Mouse (Mus musculus): Measurements from ENCODE around the gene Gm47985.
A peak's percentile ranks its signal among the peaks of the same experiment; 100 is the strongest.

Gm47985 gene

DNA sequence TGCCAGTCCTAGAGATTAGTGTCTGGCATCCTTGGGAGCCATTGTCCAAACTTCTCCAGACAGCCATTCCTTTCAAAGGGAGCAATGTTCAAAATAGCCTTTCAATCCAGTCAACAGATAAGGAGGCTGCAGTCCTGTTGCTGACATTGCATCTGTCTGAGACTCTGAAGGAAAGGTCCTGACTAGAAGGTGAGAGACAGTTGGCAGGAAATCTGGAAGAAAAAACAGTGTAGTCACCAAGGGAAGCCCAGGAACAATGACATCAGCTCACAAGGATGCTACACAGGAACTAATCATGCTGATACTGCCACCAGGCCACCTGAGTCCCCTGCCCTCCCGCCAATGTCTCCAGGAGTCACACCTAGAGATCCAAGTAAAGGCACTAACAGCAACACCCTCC is 41.0 kb downstream of the Gm47985 start:
- DNase-seq = no peak

- no peak for DNase-seq
These were observed 42.2 kb downstream of the Gm47985 start for GRCm38 (mm10) chr1:151224536-151224935.

GRCm38 (mm10) chr1:151227506-151227905 is 45.2 kb downstream of the Gm47985 start:
- no peak for DNase-seq

GRCm38 (mm10) chr1:151228320-151228989 is 46.1 kb downstream of the Gm47985 start:
- DNase-seq = no peak

DNA sequence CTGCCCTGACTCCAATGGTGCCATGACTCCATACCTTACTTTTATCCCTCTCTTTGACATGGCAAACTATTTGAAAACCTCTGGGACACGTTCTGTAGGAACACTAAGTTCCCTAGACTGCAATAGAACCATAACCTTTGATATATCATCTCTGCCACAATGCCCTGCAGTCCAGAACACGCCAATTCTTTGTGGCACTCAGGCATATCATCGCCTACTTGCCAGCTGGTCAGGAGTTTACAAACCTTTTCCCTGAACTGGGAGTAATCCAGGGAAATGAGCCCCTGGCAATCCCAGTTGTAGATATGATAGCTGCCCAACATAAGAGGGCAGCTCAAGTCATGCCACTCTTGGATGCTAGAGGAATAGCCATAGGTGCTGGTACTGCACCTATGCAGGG is 50.0 kb downstream of the Gm47985 start:
- peak in 1 of 2 experiments; percentile 54 for DNase-seq

DNA sequence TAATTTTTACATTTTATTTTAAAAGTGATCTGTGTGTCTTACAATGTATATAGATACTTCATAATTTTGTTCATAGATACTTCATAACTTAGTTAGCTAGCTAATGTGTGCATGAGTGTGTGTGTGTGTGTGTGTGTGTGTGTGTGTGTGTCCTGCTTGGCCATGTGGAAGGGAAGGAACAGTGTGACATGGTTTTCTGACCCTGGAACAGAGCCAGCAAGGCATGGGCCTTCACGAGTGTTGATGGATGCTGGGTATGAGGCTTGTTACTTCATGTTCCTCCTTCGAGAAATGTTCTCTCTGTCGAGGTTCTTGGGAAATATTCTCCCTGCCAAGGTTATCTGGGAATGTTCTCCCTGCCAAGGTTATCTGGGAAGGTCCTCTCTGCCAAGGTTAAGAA is 51.4 kb downstream of the Gm47985 start:
- no peak for DNase-seq
